Mouse (Mus musculus) mouse embryonic stem cell (cell line): ENCODE data around the gene Tent5b.

Experiments used
- in situ Hi-C, 2 experiments: fragments of 300-500 bp; cut with MboI; formaldehyde crosslinking; loops; 1 replicate in 1 of 2; 3 replicates in 1 of 2; pipeline ENCODE4 v1.14.3; 2019 to 2020; ENCODE audit warnings: low sequenced_read_pairs in 2 of 2, low pct_unique_long_range_greater_than_20kb in 1 of 2, mixed read lengths in 1 of 2; ENCODE audit not compliant: unreplicated experiment in 1 of 2

Tent5b gene

DNA sequence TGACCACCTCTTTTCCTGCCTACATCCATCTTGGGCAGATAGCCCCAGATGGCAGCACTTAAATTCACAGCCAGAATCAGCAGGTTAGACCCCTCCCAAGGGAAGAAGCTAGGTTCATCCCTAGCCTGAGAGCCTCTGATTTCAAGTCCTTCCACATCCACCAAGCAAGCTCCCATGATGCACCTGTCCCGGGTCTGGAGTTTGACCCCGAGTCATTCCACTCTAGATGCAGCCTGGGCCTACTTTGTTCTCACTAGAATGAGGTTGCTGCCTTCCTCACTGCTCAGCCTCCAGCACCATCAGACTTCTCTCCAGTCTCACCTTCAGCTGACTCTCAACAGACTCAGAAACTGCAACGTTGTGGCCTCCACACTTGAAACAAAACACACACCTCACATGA, 56.1 kb downstream of the Tent5b start:
- in situ Hi-C loops: no loop called here

GRCm38 (mm10) chr4:133536652-133537051, 56.7 kb downstream of the Tent5b start:
- in situ Hi-C loops: no loop called here
